Mouse (Mus musculus) liver, embryonic 14.5 days (tissue): Measurements from ENCODE around the gene Gdpd5. TPM values are rescaled to one million over a fixed set of nuclear protein-coding genes. Genes with fewer than 3 reads are reported as not detected.

Experiments used
- ATAC-seq: fragments of 200-750 bp; cut with Nextera tagmentation; 2 replicates; pipeline ENCODE4 v1.8.0; 2017; ENCODE audit warnings: moderate number of reproducible peaks, mild to moderate bottlenecking, moderate library complexity; ENCODE audit not compliant: insufficient read depth
- DNase-seq, 3 experiments: peaks; one replicate each; pipeline ENCODE4 v3.0.0-alpha.2; 2012 to 2013; ENCODE audit warnings: low read depth in 3 of 3, low spot score in 3 of 3
- H3K27ac ChIP-seq: fragments of 300-500 bp; sonication (generic); 2 replicates; pipeline ENCODE4 v1.5.1; 2014; ENCODE audit warnings: moderate library complexity, mild to moderate bottlenecking, control low read depth, inconsistent platforms
- H3K27me3 ChIP-seq: fragments of 300-500 bp; sonication (generic); 2 replicates; pipeline ENCODE4 v1.6.1; 2014; ENCODE audit warnings: mild to moderate bottlenecking, low read length, moderate library complexity; ENCODE audit not compliant: control insufficient read depth, insufficient read depth
- H3K36me3 ChIP-seq: fragments of 300-500 bp; sonication (generic); replicated peaks from 2 replicates; pipeline ENCODE4 v1.6.1; 2014; ENCODE audit warnings: low read depth; ENCODE audit not compliant: control insufficient read depth, insufficient read depth
- H3K4me1 ChIP-seq, 2 experiments: fragments of 200-500 bp in 1 of 2; fragments of 300-500 bp in 1 of 2; sonication (generic) in 1 of 2; replicated peaks; 2 replicates each; pipeline ENCODE4 v1.6.1; 2012 to 2014; ENCODE audit warnings: antibody characterized with exemption in 1 of 2, inconsistent platforms in 1 of 2, low read length in 1 of 2; ENCODE audit not compliant: control insufficient read depth in 2 of 2, insufficient read depth in 2 of 2
- H3K4me2 ChIP-seq: fragments of 300-500 bp; sonication (generic); 2 replicates; pipeline ENCODE4 v1.6.1; 2014; ENCODE audit warnings: low read depth, mild to moderate bottlenecking, control low read depth, moderate library complexity
- H3K4me3 ChIP-seq, 2 experiments: fragments of 200-500 bp in 1 of 2; fragments of 300-500 bp in 1 of 2; sonication (generic) in 1 of 2; 2 replicates each; pipeline ENCODE4 v1.5.1; 2012 to 2014; ENCODE audit warnings: low read depth in 2 of 2, low read length in 2 of 2, mild to moderate bottlenecking in 2 of 2, control low read depth in 1 of 2, inconsistent platforms in 1 of 2, moderate library complexity in 1 of 2; ENCODE audit not compliant: insufficient read depth in 1 of 2
- H3K9ac ChIP-seq: fragments of 300-500 bp; sonication (generic); replicated peaks from 2 replicates; pipeline ENCODE4 v1.6.1; 2014; ENCODE audit warnings: mild to moderate bottlenecking, control low read depth, moderate library complexity
- H3K9me3 ChIP-seq: fragments of 300-500 bp; sonication (generic); 2 replicates; pipeline ENCODE4 v1.6.1; 2016; ENCODE audit warnings: low read length, mixed read lengths; ENCODE audit not compliant: control insufficient read depth
- CTCF ChIP-seq: IDR thresholded peaks from 2 replicates; pipeline ENCODE4 v1.5.1; 2016; ENCODE audit warnings: antibody characterized with exemption, low read depth, control low read depth
- EP300 ChIP-seq: IDR thresholded peaks from 2 replicates; pipeline ENCODE4 v1.6.1; 2016; ENCODE audit warnings: antibody characterized with exemption, low read depth
- WGBS: fragments of 180-500 bp; shearing (Covaris S2); extraction: QIAGEN DNeasy Blood & Tissue Kit; methylation state at CpG from one replicate; pipeline ENCODE4 v1.1.7; 2014; ENCODE audit not compliant: insufficient replicate concordance; 5-methylcytosine and 5-hydroxymethylcytosine counted together
- polyA plus RNA-seq, 2 experiments: library from polyadenylated mRNA; depleted of rRNA in 1 of 2; stranded (reverse) in 1 of 2; unstranded in 1 of 2; fragments of >200 nt; fragmentation: Nextera tagmentation in 1 of 2; extraction: Ambion mirVana in 1 of 2; gene quantifications; 2 replicates each; pipeline versions ENCODE4 v1.2.1 to v1.2.3; 2012 to 2014

Gdpd5 gene
- polyA plus RNA-seq, 2 experiments, result 0.81 to 0.85 TPM

DNA sequence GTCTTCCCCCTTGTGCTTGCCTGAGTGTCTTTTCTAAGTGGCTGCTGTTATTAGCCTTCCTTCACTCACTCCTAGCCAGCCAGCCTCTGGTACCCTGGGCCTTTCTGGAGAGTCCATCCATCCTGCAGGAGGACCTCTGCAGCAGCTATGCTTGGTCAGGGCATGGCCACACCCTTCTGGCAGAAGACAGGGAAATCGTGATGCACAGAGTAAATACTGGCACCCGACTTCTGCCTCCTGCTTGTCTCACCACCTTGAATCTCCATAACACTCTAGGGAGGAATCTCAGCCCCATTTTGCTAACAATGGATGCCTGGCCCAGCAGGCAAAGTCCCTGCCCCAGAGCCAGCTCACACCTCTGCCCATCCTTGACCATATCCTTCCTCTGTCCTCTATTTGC, 11.5 kb downstream of the Gdpd5 start:
- Histone ChIP-seq H3K9me3 (no peaks in the 10 kb centered on the region), H3K4me1 (no peaks in the 10 kb centered on the region), H3K9ac (no peak overlapping the region), H3K4me3 (no peak overlapping the region), H3K36me3 (no peaks in the 10 kb centered on the region), H3K27me3 (no peaks in the 10 kb centered on the region), H3K27ac (no peak overlapping the region), H3K4me2 (no peak overlapping the region)
- whole genome bisulfite sequencing, result 49% methylated on average over 2 of the region's 2 CpGs
- DNase-seq (no peak), ATAC-seq (no peak)
- no peak for TF ChIP-seq CTCF
- no peak for TF ChIP-seq EP300

DNA sequence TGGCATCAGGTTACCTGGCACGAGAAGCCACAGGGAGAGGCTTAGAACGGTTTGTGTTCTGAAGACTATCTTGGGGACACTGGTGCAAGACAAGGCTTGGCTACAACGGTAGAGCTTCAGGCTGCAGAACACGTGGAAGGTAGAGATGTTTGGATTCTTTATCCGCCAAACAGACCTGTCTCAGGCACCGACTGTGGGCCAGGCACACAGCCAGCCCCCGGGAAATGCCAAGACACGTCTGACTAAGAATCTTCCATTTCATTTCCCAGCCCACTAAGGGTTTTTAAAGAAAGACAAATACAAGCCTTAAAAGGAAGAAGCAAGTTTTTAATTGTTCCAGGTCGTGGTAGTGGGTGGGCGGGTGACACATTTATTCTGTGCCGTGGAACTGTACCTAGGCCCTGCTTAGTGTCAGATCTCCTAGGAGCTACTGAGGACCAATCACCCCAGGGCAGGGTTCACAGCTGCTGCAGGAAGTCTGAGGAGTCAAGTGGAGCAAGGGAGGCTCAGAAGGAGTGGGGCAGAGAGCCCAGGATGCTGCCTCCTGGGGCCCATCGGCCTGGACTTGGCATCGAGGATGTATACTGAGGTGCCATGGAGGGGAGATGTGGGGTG, 12.6 kb downstream of the Gdpd5 start:
- Histone ChIP-seq H3K36me3 (no peaks in the 10 kb centered on the region), H3K27me3 (no peaks in the 10 kb centered on the region), H3K4me2 (no peak overlapping the region), H3K9ac (no peak overlapping the region), H3K4me1 (no peaks in the 10 kb centered on the region), H3K27ac (no peak overlapping the region), H3K4me3 (no peak overlapping the region), H3K9me3 (no peaks in the 10 kb centered on the region)
- no peak for DNase-seq
- 69% methylated on average over 13 of the region's 13 CpGs for WGBS
- TF ChIP-seq CTCF (no peak), EP300 (no peak)
- ATAC-seq, result no peak

DNA sequence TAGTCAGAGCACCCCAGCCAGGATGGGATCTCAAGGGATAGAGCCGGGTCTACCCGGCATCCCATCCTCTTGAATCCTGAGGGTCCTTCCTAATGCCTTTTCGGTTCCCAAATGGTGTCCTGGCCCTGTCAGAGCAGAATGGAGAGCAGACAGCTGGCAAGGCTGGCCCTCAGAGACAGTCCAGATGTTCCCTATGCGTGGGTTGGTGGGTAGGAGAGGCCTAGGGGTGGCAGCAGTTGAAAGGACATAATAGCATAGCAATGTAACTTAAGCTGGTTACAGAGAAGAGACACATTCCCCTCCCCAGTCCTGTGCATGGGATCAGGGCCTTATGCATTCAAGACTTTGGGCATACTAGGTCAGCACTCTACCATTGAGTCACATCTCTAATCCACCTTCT, 14.2 kb downstream of the Gdpd5 start:
- H3K9ac ChIP-seq, result no peak overlapping the region
- no peak for ATAC-seq
- H3K9me3 ChIP-seq, result no peaks in the 10 kb centered on the region
- H3K36me3 ChIP-seq, result no peaks in the 10 kb centered on the region
- TF ChIP-seq EP300 (no peak), CTCF (no peak)
- H3K4me1 ChIP-seq, result no peaks in the 10 kb centered on the region
- no peak overlapping the region for H3K4me2 ChIP-seq
- DNase-seq, result no peak
- no peaks in the 10 kb centered on the region for H3K27me3 ChIP-seq
- 60% methylated on average over 4 of the region's 4 CpGs for WGBS
- H3K27ac ChIP-seq, result no peak overlapping the region
- no peak overlapping the region for H3K4me3 ChIP-seq

DNA sequence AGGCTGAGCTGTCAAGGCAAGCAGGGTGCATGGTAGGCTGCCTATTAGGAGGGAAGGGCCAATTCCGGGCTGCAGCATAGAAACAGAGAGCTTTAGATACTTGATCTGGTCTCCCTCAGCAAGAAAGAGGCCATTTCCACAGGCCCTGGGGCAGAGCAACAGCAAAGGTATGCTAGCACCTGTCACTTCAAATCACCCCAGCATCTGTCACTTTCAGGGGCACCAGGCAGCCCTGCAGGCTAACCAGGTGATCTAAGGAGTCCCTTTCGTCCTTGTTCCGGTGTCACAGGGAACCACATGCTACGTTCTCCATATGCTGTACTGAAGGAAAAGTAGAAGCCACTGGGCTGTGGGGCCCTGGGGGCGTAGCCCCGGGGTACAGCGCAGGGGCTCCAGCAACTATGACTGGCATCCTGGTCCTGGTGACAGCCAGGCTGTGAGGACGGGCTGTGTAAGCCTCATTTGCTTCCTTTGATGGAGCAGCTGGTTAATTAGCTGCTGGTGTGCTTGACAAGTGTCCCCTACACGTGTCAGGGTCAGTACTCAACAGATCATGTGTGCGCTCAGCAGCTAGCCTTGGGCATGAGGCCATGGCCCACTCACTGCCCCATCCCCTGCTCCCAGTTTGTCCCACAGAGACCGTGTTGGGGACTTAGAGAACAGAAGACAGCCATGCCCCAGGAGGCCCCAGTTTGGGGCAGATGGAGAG, 14.8 kb downstream of the Gdpd5 start:
- H3K4me3 ChIP-seq, result no peak overlapping the region
- H3K4me1 ChIP-seq, result 0 out of 4 replicates have a peak, but pooled peaks cover 0 to under 1% of the 10 kb centered on the region in 2 experiments
- DNase-seq (no peak), ATAC-seq (no peak)
- TF ChIP-seq EP300, result no peak
- no peak for TF ChIP-seq CTCF
- H3K4me2 ChIP-seq, result no peak overlapping the region
- no peaks in the 10 kb centered on the region for H3K27me3 ChIP-seq
- H3K9ac ChIP-seq, result no peak overlapping the region
- no peaks in the 10 kb centered on the region for H3K36me3 ChIP-seq
- no peak overlapping the region for H3K27ac ChIP-seq
- WGBS, result 64% methylated on average over 11 of the region's 11 CpGs
- no peaks in the 10 kb centered on the region for H3K9me3 ChIP-seq

DNA sequence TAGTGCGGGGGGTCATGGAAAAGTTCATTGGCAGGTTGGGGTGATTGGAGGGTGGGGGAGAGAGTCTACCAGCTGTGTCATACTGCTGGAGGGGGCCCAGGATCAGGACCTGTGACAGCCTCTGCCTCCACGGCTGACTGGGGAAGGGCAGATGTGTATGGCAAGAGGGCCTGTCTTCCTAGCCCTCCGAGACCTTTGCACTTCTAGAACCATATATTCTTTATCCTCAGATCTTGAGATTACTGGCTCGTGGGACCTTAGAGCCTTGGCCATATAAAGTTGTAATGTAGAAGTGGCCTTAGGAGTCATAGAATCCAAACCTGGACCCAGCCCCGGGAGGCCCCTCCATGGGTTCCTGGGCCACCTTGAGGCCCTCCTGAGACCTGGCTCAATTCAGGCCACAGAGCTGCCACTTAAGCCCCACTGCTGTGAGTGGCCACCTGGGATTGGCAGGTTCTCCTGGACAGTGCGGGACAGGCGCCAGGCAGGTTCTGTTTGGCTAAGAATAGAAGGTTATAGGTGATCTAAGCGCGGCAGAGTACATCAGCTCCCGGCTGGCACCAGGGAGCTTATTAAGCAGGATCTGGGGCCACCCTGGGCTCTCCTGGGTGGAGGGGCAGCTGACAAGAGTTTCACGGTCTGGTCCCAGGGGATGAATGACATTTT, 15.9 kb downstream of the Gdpd5 start:
- H3K36me3 ChIP-seq, result no peaks in the 10 kb centered on the region
- 65% methylated on average over 11 of the region's 11 CpGs for WGBS
- H3K9ac ChIP-seq, result no peak overlapping the region
- H3K27ac ChIP-seq, result no peak overlapping the region
- no peak overlapping the region for H3K4me2 ChIP-seq
- H3K4me3 ChIP-seq, result no peak overlapping the region
- no peak for TF ChIP-seq EP300
- TF ChIP-seq CTCF, result no peak
- no peaks in the 10 kb centered on the region for H3K9me3 ChIP-seq
- ATAC-seq (no peak), DNase-seq (no peak)
- H3K4me1 ChIP-seq, result 0 out of 4 replicates have a peak, but pooled peaks cover 0 to 2% of the 10 kb centered on the region in 2 experiments
- H3K27me3 ChIP-seq, result no peaks in the 10 kb centered on the region
